Mouse (Mus musculus) liver, embryonic 14.5 days (tissue): ENCODE measurements around the gene Fstl5.

ENCODE experiments used
- CTCF ChIP-seq: IDR thresholded peaks from 2 replicates; pipeline ENCODE4 v1.5.1; 2016; ENCODE audit warnings: antibody characterized with exemption, low read depth, control low read depth
- EP300 ChIP-seq: IDR thresholded peaks from 2 replicates; pipeline ENCODE4 v1.6.1; 2016; ENCODE audit warnings: antibody characterized with exemption, low read depth

DNA sequence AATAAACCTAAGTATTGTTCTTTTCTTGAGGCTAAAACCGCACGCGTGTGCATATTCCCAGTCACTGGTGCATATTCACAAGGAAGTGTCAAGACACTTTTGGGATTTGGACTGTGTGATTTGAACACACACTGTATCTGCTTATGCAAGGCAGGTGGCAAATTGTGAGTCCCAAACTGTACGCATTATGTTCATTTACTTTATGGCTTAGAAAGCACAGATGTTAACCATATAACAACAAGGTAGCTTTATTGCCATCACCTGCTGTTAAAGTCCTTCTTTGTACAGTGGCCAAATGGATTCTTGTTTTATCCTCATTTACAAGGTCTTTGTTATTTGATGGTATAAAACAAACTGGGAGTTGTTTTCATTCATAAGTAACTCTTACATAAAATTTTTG is 295.8 kb downstream of the Fstl5 start:
- TF ChIP-seq CTCF (no peak), EP300 (no peak)
